In the genomic region with DNA sequence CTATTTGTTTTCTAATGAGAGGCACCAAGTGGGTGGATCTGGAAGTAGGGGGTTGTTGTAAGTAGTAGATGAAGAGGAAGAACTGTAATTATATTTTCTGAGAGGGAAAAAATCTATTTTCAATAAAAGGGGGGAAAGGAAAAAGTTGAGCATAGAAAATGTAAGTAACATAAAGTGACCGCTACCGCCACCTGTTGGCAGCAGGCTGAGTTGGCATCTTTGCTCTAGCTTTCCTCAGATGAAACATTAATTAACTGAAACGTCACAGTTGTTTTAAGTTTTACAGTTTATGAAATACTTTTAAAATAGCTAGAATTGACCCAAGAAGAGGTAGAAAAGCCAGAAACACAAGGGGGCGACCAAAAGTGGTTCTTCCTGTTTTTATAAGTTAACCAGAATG, we compare ENCODE assay signal across 10 mouse cellular contexts. TPM values are rescaled to one million over a fixed set of nuclear protein-coding genes. Genes with fewer than 3 reads are reported as not detected.
DNase-seq lines count a peak whose midpoint lies in the region; ATAC-seq lines count a peak whose summit lies in the region.
"Had no signal": no experiment of that assay in that cellular context is flagged by ENCODE, and none has a peak within 500 bp of the region (broad histone marks: within the 10 kb centered on the region; RNA-seq: fewer than 3 reads in every experiment).

No protein-coding gene starts in this region.

- ATAC-seq in hindbrain, embryonic 11.5 days (ENCODE audit: low FRiP score) = no peak
- ATAC-seq in hindbrain, embryonic 16.5 days = no peak
- ATAC-seq in erythroblast, adult 5-6 weeks (replicated peaks; ENCODE audit: low FRiP score, poor library complexity, severe bottlenecking) = no peak

- no peaks in the 10 kb centered on the region for H3K27me3 ChIP-seq in hindbrain, embryonic 11.5 days (ENCODE audit: control insufficient read depth, insufficient read depth, low read length)
- no peaks in the 10 kb centered on the region for H3K27me3 ChIP-seq in hindbrain, embryonic 16.5 days (replicated peaks; ENCODE audit: control insufficient read depth, insufficient read depth, low read length)
- H3K27me3 ChIP-seq: limb, embryonic 15.5 days; stomach, embryonic 15.5 days had no signal

- no peak overlapping the region for H3K4me3 ChIP-seq in hindbrain, embryonic 11.5 days (ENCODE audit: low read depth, low read length)
- no peak overlapping the region for H3K4me3 ChIP-seq in hindbrain, embryonic 16.5 days (ENCODE audit: low read length)
- H3K4me3 ChIP-seq: limb, embryonic 15.5 days; stomach, embryonic 15.5 days had no signal

- no peaks in the 10 kb centered on the region for H3K9me3 ChIP-seq in hindbrain, embryonic 11.5 days (ENCODE audit: control insufficient read depth, low read length)
- H3K9me3 ChIP-seq in hindbrain, embryonic 16.5 days (ENCODE audit: control insufficient read depth, low read length) = no peaks in the 10 kb centered on the region
- H3K9me3 ChIP-seq: limb, embryonic 15.5 days; stomach, embryonic 15.5 days had no signal

- no peaks in the 10 kb centered on the region for H3K4me1 ChIP-seq in hindbrain, embryonic 11.5 days (replicated peaks; ENCODE audit: control insufficient read depth, insufficient read depth, low read length)
- H3K4me1 ChIP-seq in hindbrain, embryonic 16.5 days (ENCODE audit: control insufficient read depth, insufficient read depth, low read depth, low read length) = no peaks in the 10 kb centered on the region
- H3K4me1 ChIP-seq: limb, embryonic 15.5 days; stomach, embryonic 15.5 days had no signal

- no peak overlapping the region for H3K9ac ChIP-seq in hindbrain, embryonic 11.5 days (ENCODE audit: low read depth, low read length)
- H3K9ac ChIP-seq in hindbrain, embryonic 16.5 days (ENCODE audit: low read depth, low read length) = no peak overlapping the region
- H3K9ac ChIP-seq: limb, embryonic 15.5 days; stomach, embryonic 15.5 days had no signal

- peak; percentile 69 for DNase-seq in hindbrain, embryonic 11.5 days (ENCODE audit: low spot score)
- peak; percentile 55 for DNase-seq in 3T3-L1 (ENCODE audit: low read depth, low spot score)
- peak; percentile 38 for DNase-seq in ES-CJ7 (ENCODE audit: low read depth, low spot score)
- DNase-seq in cerebellum, postnatal 36 days = peak; percentile 63 to 71
- peak; percentile 42 to 83 for DNase-seq in kidney, postnatal 36 days
- DNase-seq in spleen, postnatal 10 days (ENCODE audit: low spot score in 2 of 2) = peak; percentile 12 to 67

- H3K4me2 ChIP-seq in hindbrain, embryonic 11.5 days (replicated peaks; ENCODE audit: low read depth, low read length) = no peak overlapping the region
- H3K4me2 ChIP-seq in hindbrain, embryonic 16.5 days (ENCODE audit: low read length) = no peak overlapping the region
- H3K4me2 ChIP-seq: limb, embryonic 15.5 days; stomach, embryonic 15.5 days had no signal

- 10% methylated on average over 4 of the region's 4 CpGs for WGBS in hindbrain, embryonic 11.5 days
- WGBS in hindbrain, embryonic 16.5 days = 14% methylated on average over 4 of the region's 4 CpGs

- no peaks in the 10 kb centered on the region for H3K36me3 ChIP-seq in hindbrain, embryonic 11.5 days (ENCODE audit: control insufficient read depth, insufficient read depth, low read length)
- no peaks in the 10 kb centered on the region for H3K36me3 ChIP-seq in hindbrain, embryonic 16.5 days (ENCODE audit: control insufficient read depth, insufficient read depth, low read length)
- H3K36me3 ChIP-seq: limb, embryonic 15.5 days; stomach, embryonic 15.5 days had no signal

- no peak overlapping the region for H3K27ac ChIP-seq in hindbrain, embryonic 11.5 days (ENCODE audit: low read depth, low read length)
- H3K27ac ChIP-seq in hindbrain, embryonic 16.5 days (ENCODE audit: low read depth, low read length) = no peak overlapping the region
- H3K27ac ChIP-seq: limb, embryonic 15.5 days; stomach, embryonic 15.5 days had no signal

RNA-seq across cellular contexts. Expression of a gene that starts 22.8 kb away (rescaled TPM):
- 6.0 and 6.4 TPM in 2 replicates for polyA plus RNA-seq in hindbrain, embryonic 11.5 days (2014; fragmentation: Nextera tagmentation; extraction: Ambion mirVana)
- 12.1 and 13.6 TPM in 2 replicates for polyA plus RNA-seq in hindbrain, embryonic 16.5 days (2015; fragmentation: Nextera tagmentation; extraction: Ambion mirVana)
- total RNA-seq in erythroblast, adult 5-6 weeks (2015; ENCODE audit: low replicate concordance) = 1.9 and 2.1 TPM in 2 replicates
- 2.5 and 3.6 TPM in 2 replicates for total RNA-seq in erythroblast, adult 5-6 weeks (2017; ENCODE audit: low replicate concordance)
